Mouse (Mus musculus) spleen, adult 2 months (tissue): Measurements from ENCODE around the gene Fgf12.

Experiments used
- CTCF ChIP-seq: fragments of 200-500 bp; IDR thresholded peaks from 2 replicates; pipeline ENCODE4 v1.5.1; 2011; ENCODE audit warnings: mild to moderate bottlenecking, inconsistent platforms; ENCODE audit not compliant: insufficient read depth, insufficient read length, insufficient replicate concordance; ENCODE audit errors: extremely low read depth
- POLR2A ChIP-seq: fragments of 200-500 bp; IDR thresholded peaks from 2 replicates; pipeline ENCODE4 v1.6.1; 2011; ENCODE audit warnings: low read depth, low read length, inconsistent platforms

- TF ChIP-seq CTCF (no peak), POLR2A (no peak)
Observed at GRCm38 (mm10) chr16:28345323-28345722, 407.5 kb downstream of the Fgf12 start.
